Mouse (Mus musculus): ENCODE data around the gene Osm.

- TF ChIP-seq MAFK (IDR thresholded peaks at IDR 0.05; ENCODE audit: insufficient read depth, low read depth, low read length) = no peak
- no peak for TF ChIP-seq CHD2 (IDR thresholded peaks at IDR 0.05; ENCODE audit: low read depth, low read length)
- no peak for TF ChIP-seq ZC3H11A (IDR thresholded peaks at IDR 0.05; ENCODE audit: borderline replicate concordance, low read depth, low read length)
Observed at GRCm38 (mm10) chr11:4223393-4224188, 12.6 kb upstream of the Osm start.
